Mouse (Mus musculus) C2C12 (cell line): ENCODE results near the gene 1700003E16Rik. TPM values are rescaled to one million over a fixed set of nuclear protein-coding genes. Genes with fewer than 3 reads are reported as not detected.

Source experiments
- H3K27me3 ChIP-seq: one replicate; pipeline ENCODE4 v1.6.1; 2011; ENCODE audit not compliant: control insufficient read depth, insufficient read depth, insufficient read length
- H3K36me3 ChIP-seq: one replicate; pipeline ENCODE4 v1.6.1; 2011; ENCODE audit not compliant: control insufficient read depth, insufficient read depth
- H3K4me3 ChIP-seq: one replicate; pipeline ENCODE4 v1.5.1; 2011; ENCODE audit warnings: mild to moderate bottlenecking, control low read depth; ENCODE audit not compliant: poor library complexity, insufficient read depth, severe bottlenecking
- H3K79me2 ChIP-seq: one replicate; pipeline ENCODE4 v1.6.1; 2011; ENCODE audit not compliant: control insufficient read depth, insufficient read depth
- H3K79me3 ChIP-seq: one replicate; pipeline ENCODE4 v1.6.1; 2011; ENCODE audit warnings: low read depth, control low read depth
- H3ac ChIP-seq: one replicate; pipeline ENCODE3; 2011; ENCODE audit warnings: low read depth; ENCODE audit not compliant: control insufficient read depth, insufficient read length
- CEBPB ChIP-seq: IDR thresholded peaks from one replicate; pipeline ENCODE4 v1.6.1; 2011; ENCODE audit warnings: low read depth, mild to moderate bottlenecking, control low read depth, moderate library complexity
- CTCF ChIP-seq: IDR thresholded peaks from one replicate; pipeline ENCODE4 v1.5.1; 2011; ENCODE audit not compliant: control insufficient read depth, insufficient read depth, insufficient read length
- FOSL1 ChIP-seq: IDR thresholded peaks from one replicate; pipeline ENCODE4 v1.8.0; 2011; ENCODE audit warnings: mild to moderate bottlenecking, low read length; ENCODE audit not compliant: poor library complexity, insufficient read depth, severe bottlenecking
- MAX ChIP-seq: IDR thresholded peaks from one replicate; pipeline ENCODE4 v1.6.1; 2011; ENCODE audit warnings: mild to moderate bottlenecking, control low read depth
- MYOD1 ChIP-seq: IDR thresholded peaks from one replicate; pipeline ENCODE4 v1.6.1; 2011; ENCODE audit warnings: low read depth; ENCODE audit not compliant: control insufficient read depth, insufficient read length
- MYOG ChIP-seq: IDR thresholded peaks from one replicate; pipeline ENCODE4 v1.6.1; 2011; ENCODE audit not compliant: control insufficient read depth, insufficient read length; ENCODE audit errors: extremely low read depth
- USF1 ChIP-seq: IDR thresholded peaks from one replicate; pipeline ENCODE4 v1.6.1; 2011; ENCODE audit warnings: low read depth, mild to moderate bottlenecking, control low read depth, moderate library complexity
- polyA plus RNA-seq: library from polyadenylated mRNA; unstranded; fragments of >200 nt; fragmentation: generic; extraction: Trizol; gene quantifications from one replicate; pipeline ENCODE4 v1.2.1, GENCODE M21; 2012; ENCODE audit warnings: missing spikeins

1700003E16Rik gene
- polyA plus RNA-seq, 1 experiment = 1.1 TPM

GRCm38 (mm10) chr6:83134951-83135513 is 21.2 kb upstream of the 1700003E16Rik start, which contains the start of gene Rtkn:
Gene Rtkn, plus strand, starts transcription at chr6:83135463.
- Histone ChIP-seq H3K4me3 (peak within 1 kb of the TSS; percentile 64), H3K36me3 (peaks cover 10% of the 10 kb centered on the region), H3ac (peak within 1 kb of the TSS; percentile 84), H3K79me3 (peaks cover 29% of the 10 kb centered on the region), H3K27me3 (no peaks in the 10 kb centered on the region), H3K79me2 (peaks cover 46% of the 10 kb centered on the region)
- TF ChIP-seq FOSL1 (no peak), MAX (no peak), CTCF (no peak), CEBPB (no peak), USF1 (no peak), MYOG (no peak), MYOD1 (no peak)

- H3K27me3 ChIP-seq = no peaks in the 10 kb centered on the region
- H3K79me3 ChIP-seq = peaks cover 34% of the 10 kb centered on the region
- H3K36me3 ChIP-seq = peaks cover 10% of the 10 kb centered on the region
- H3K4me3 ChIP-seq = peak overlapping the region; percentile 64
- H3K79me2 ChIP-seq = peaks cover 53% of the 10 kb centered on the region
- peak overlapping the region; percentile 84 for H3ac ChIP-seq
- no peak for TF ChIP-seq CEBPB
- no peak for TF ChIP-seq MYOG
- no peak for TF ChIP-seq FOSL1
- TF ChIP-seq MYOD1 = no peak
- no peak for TF ChIP-seq USF1
- no peak for TF ChIP-seq MAX
- no peak for TF ChIP-seq CTCF
Measured at GRCm38 (mm10) chr6:83135571-83136161, 20.5 kb upstream of the 1700003E16Rik start.

GRCm38 (mm10) chr6:83136291-83136880 is 19.8 kb upstream of the 1700003E16Rik start:
- H3K27me3 ChIP-seq = no peaks in the 10 kb centered on the region
- peak overlapping the region; percentile 84 for H3ac ChIP-seq
- H3K36me3 ChIP-seq = peaks cover 10% of the 10 kb centered on the region
- no peak for TF ChIP-seq FOSL1
- TF ChIP-seq MAX = peak; percentile 50
- H3K79me2 ChIP-seq = peaks cover 60% of the 10 kb centered on the region
- H3K79me3 ChIP-seq = peaks cover 34% of the 10 kb centered on the region
- peak overlapping the region; percentile 64 for H3K4me3 ChIP-seq

GRCm38 (mm10) chr6:83136881-83137575 is 19.2 kb upstream of the 1700003E16Rik start:
- peaks cover 66% of the 10 kb centered on the region for H3K79me2 ChIP-seq
- peaks cover 34% of the 10 kb centered on the region for H3K79me3 ChIP-seq
- no peaks in the 10 kb centered on the region for H3K27me3 ChIP-seq
- H3K4me3 ChIP-seq = peak overlapping the region; percentile 64
- H3K36me3 ChIP-seq = peaks cover 10% of the 10 kb centered on the region
- peak overlapping the region; percentile 83 for H3ac ChIP-seq
- TF ChIP-seq CTCF = no peak
- TF ChIP-seq MYOG = no peak
- no peak for TF ChIP-seq MAX
- no peak for TF ChIP-seq USF1

GRCm38 (mm10) chr6:83137576-83137950 is 18.6 kb upstream of the 1700003E16Rik start:
- peak overlapping the region; percentile 84 for H3ac ChIP-seq
- TF ChIP-seq CTCF (no peak), CEBPB (no peak), MYOG (no peak), MYOD1 (peak; percentile 99), FOSL1 (no peak), USF1 (no peak), MAX (peak; percentile 55)
- H3K79me3 ChIP-seq = peaks cover 34% of the 10 kb centered on the region
- H3K79me2 ChIP-seq = peaks cover 72% of the 10 kb centered on the region
- H3K4me3 ChIP-seq = peak overlapping the region; percentile 64
- H3K27me3 ChIP-seq = no peaks in the 10 kb centered on the region
- peaks cover 10% of the 10 kb centered on the region for H3K36me3 ChIP-seq
